Mouse (Mus musculus): ENCODE measurements at regions not wholly inside any gene's neighbourhood (a gene's known extent, or its start where the extent isn't known, plus 50 kb on each side); places are given as distances from the start of the nearest gene placed in this dataset.

GRCm38 (mm10) chr7:69655583-69655982 is 711.0 kb downstream of the Nr2f2 start:
- TF ChIP-seq CTCF (IDR thresholded peaks at IDR 0.05; ENCODE audit: extremely low read depth, insufficient read depth, low read length) = no peak
- TF ChIP-seq POLR2A (IDR thresholded peaks at IDR 0.05; ENCODE audit: extremely low read depth, insufficient read depth, low read length) = no peak

Measured in cortical plate, adult 2 months (tissue).